ENCODE assay signal across 27 mouse cellular contexts in the genomic region with DNA sequence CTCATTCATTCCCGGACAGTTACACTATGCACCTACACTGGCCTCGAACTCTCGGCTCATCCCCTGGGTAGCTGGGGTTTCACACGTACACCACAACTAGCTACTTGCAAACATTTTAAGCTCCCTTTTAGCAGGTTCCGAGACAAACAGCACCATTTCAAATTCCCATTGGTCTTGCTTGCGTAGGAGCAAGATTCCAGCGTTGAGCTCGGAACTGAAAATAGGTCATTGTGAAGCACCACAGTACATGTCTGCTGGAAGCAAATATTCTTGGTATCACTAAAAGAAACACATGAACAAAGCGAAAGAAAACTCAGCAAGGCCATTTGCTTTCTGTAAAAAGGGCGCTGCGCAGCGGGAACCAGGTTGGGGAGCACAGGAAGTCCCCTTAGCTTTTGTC. TPM values are rescaled to one million over a fixed set of nuclear protein-coding genes. Genes with fewer than 3 reads are reported as not detected.
"Had no signal": no experiment of that assay in that cellular context is flagged by ENCODE, and none has a peak within 500 bp of the region (broad histone marks: within the 10 kb centered on the region; RNA-seq: fewer than 3 reads in every experiment).

No protein-coding gene starts in this region.

- H3K27me3 ChIP-seq: liver, embryonic 13.5 days; liver, embryonic 15.5 days; lung, embryonic 15.5 days; midbrain, embryonic 13.5 days; midbrain, embryonic 15.5 days; neural tube, embryonic 12.5 days; stomach, embryonic 15.5 days had no signal

- H3K9me3 ChIP-seq: liver, embryonic 13.5 days; liver, embryonic 15.5 days; lung, embryonic 15.5 days; megakaryocyte, embryonic 14.5 days; midbrain, embryonic 13.5 days; midbrain, embryonic 15.5 days; neural tube, embryonic 12.5 days; stomach, embryonic 15.5 days had no signal

- H3K27ac ChIP-seq: liver, embryonic 13.5 days; liver, embryonic 15.5 days; lung, embryonic 15.5 days; macrophage; midbrain, embryonic 13.5 days; midbrain, embryonic 15.5 days; neural tube, embryonic 12.5 days; stomach, embryonic 15.5 days; stomach, postnatal 0 days had no signal

- H3K4me1 ChIP-seq: liver, embryonic 13.5 days; liver, embryonic 15.5 days; lung, embryonic 15.5 days; midbrain, embryonic 13.5 days; midbrain, embryonic 15.5 days; neural tube, embryonic 12.5 days; stomach, embryonic 15.5 days had no signal

- H3K4me2 ChIP-seq: liver, embryonic 13.5 days; liver, embryonic 15.5 days; lung, embryonic 15.5 days; midbrain, embryonic 11.5 days; midbrain, embryonic 13.5 days; midbrain, embryonic 15.5 days; neural tube, embryonic 12.5 days; stomach, embryonic 15.5 days had no signal

- H3K9ac ChIP-seq: liver, embryonic 13.5 days; liver, embryonic 15.5 days; liver, postnatal 0 days; lung, embryonic 15.5 days; midbrain, embryonic 13.5 days; midbrain, embryonic 15.5 days; neural tube, embryonic 12.5 days; stomach, embryonic 15.5 days had no signal

- ATAC-seq: liver, postnatal 0 days; lung, postnatal 0 days; midbrain, embryonic 13.5 days; midbrain, embryonic 15.5 days had no signal

- H3K4me3 ChIP-seq: liver, embryonic 13.5 days; liver, embryonic 15.5 days; lung, embryonic 15.5 days; megakaryocyte, embryonic 14.5 days; midbrain, embryonic 13.5 days; midbrain, embryonic 15.5 days; neural tube, embryonic 12.5 days; stomach, embryonic 15.5 days had no signal

- DNase-seq: liver, embryonic 13.5 days; liver, postnatal 0 days; lung, adult 2 months; lung, postnatal 14 days; lung, postnatal 36 days; right cerebral cortex, postnatal 14 days; thymus, adult 2 months; thymus, postnatal 25 days; thymus, postnatal 4 days had no signal

- H3K36me3 ChIP-seq: liver, embryonic 13.5 days; liver, embryonic 15.5 days; lung, embryonic 15.5 days; midbrain, embryonic 13.5 days; midbrain, embryonic 15.5 days; neural tube, embryonic 12.5 days; stomach, embryonic 15.5 days had no signal

RNA-seq across cellular contexts. Expression of a gene that starts 10.4 kb away (rescaled TPM):
- total RNA-seq: megakaryocyte progenitor cell, adult 5-6 weeks; midbrain, postnatal 0 days; monocyte, adult 5-6 weeks; neutrophil, adult 5-6 weeks had no signal
- polyA plus RNA-seq: liver, embryonic 15.5 days; liver, postnatal 0 days; macrophage; midbrain, embryonic 11.5 days; midbrain, embryonic 15.5 days; neural tube, embryonic 12.5 days; neural tube, embryonic 14.5 days; spleen, adult 2 months; stomach, postnatal 0 days; thymus, adult 2 months had no signal

RNA-seq across cellular contexts. Expression of a gene that starts 26.9 kb away (rescaled TPM):
- total RNA-seq: megakaryocyte progenitor cell, adult 5-6 weeks; monocyte, adult 5-6 weeks; neutrophil, adult 5-6 weeks had no signal
- polyA plus RNA-seq: liver, embryonic 13.5 days; liver, embryonic 15.5 days; liver, postnatal 0 days; lung, adult 2 months; macrophage; midbrain, embryonic 11.5 days; midbrain, embryonic 13.5 days; midbrain, embryonic 15.5 days; midbrain, postnatal 0 days; neural tube, embryonic 14.5 days; spleen, adult 2 months; thymus, adult 2 months; urinary bladder, adult 2 months had no signal

RNA-seq across cellular contexts. Expression of a gene that starts 51.3 kb away (rescaled TPM):
- total RNA-seq: megakaryocyte progenitor cell, adult 5-6 weeks; midbrain, postnatal 0 days; monocyte, adult 5-6 weeks; neutrophil, adult 5-6 weeks had no signal
- polyA plus RNA-seq: liver, embryonic 13.5 days; liver, embryonic 15.5 days; liver, postnatal 0 days; lung, adult 2 months; lung, embryonic 15.5 days; lung, postnatal 0 days; macrophage; midbrain, embryonic 11.5 days; midbrain, embryonic 13.5 days; midbrain, embryonic 15.5 days; midbrain, postnatal 0 days; neural tube, embryonic 12.5 days; neural tube, embryonic 14.5 days; spleen, adult 2 months; stomach, embryonic 15.5 days; stomach, postnatal 0 days; urinary bladder, adult 2 months had no signal
